Mouse (Mus musculus) hindbrain, embryonic 11.5 days (tissue): ENCODE results near the gene Tcn2. TPM values are rescaled to one million over a fixed set of nuclear protein-coding genes. Genes with fewer than 3 reads are reported as not detected.

Experiments used
- ATAC-seq: fragments of 200-750 bp; cut with Nextera tagmentation; 2 replicates; pipeline ENCODE4 v1.8.0; 2017; ENCODE audit warnings: mild to moderate bottlenecking, moderate TSS enrichment, moderate library complexity; ENCODE audit not compliant: low FRiP score
- DNase-seq: peaks from one replicate; pipeline ENCODE4 v3.0.0-alpha.2; 2015; ENCODE audit warnings: low spot score
- H3K27ac ChIP-seq: fragments of 300-500 bp; sonication (generic); 2 replicates; pipeline ENCODE4 v1.5.1; 2014; ENCODE audit warnings: mild to moderate bottlenecking, low read depth, low read length
- H3K27me3 ChIP-seq: fragments of 300-500 bp; sonication (generic); 2 replicates; pipeline ENCODE4 v1.6.1; 2014; ENCODE audit warnings: mild to moderate bottlenecking, low read length, moderate library complexity, mixed read lengths; ENCODE audit not compliant: control insufficient read depth, insufficient read depth
- H3K36me3 ChIP-seq: fragments of 300-500 bp; sonication (generic); 2 replicates; pipeline ENCODE4 v1.6.1; 2014; ENCODE audit warnings: mild to moderate bottlenecking, low read length, moderate library complexity, mixed read lengths; ENCODE audit not compliant: control insufficient read depth, insufficient read depth
- H3K4me1 ChIP-seq: fragments of 300-500 bp; sonication (generic); replicated peaks from 2 replicates; pipeline ENCODE4 v1.6.1; 2014; ENCODE audit warnings: low read length, mixed read lengths; ENCODE audit not compliant: control insufficient read depth, insufficient read depth
- H3K4me2 ChIP-seq: fragments of 300-500 bp; sonication (generic); replicated peaks from 2 replicates; pipeline ENCODE4 v1.6.1; 2014; ENCODE audit warnings: mild to moderate bottlenecking, low read depth, low read length
- H3K4me3 ChIP-seq: fragments of 300-500 bp; sonication (generic); 2 replicates; pipeline ENCODE4 v1.5.1; 2014; ENCODE audit warnings: low read depth, low read length
- H3K9ac ChIP-seq: fragments of 300-500 bp; sonication (generic); 2 replicates; pipeline ENCODE4 v1.6.1; 2014; ENCODE audit warnings: low read depth, low read length
- H3K9me3 ChIP-seq: fragments of 300-500 bp; sonication (generic); 2 replicates; pipeline ENCODE4 v1.6.1; 2016; ENCODE audit warnings: low read length; ENCODE audit not compliant: control insufficient read depth
- WGBS: fragments of 180-500 bp; shearing (Covaris S2); extraction: QIAGEN DNeasy Blood & Tissue Kit; methylation state at CpG from one replicate; pipeline ENCODE4 v1.1.7; 2014; 5-methylcytosine and 5-hydroxymethylcytosine counted together
- polyA plus RNA-seq: library from polyadenylated mRNA; unstranded; fragments of >200 nt; fragmentation: Nextera tagmentation; extraction: Ambion mirVana; gene quantifications from 2 replicates; pipeline ENCODE4 v1.2.1, GENCODE M21; 2014

The Tcn2 gene
- 32.8 and 38.8 TPM in 2 replicates for polyA plus RNA-seq

- ATAC-seq = peak; percentile 86
- 1% methylated on average over 15 of the region's 26 CpGs for WGBS
- H3K27ac ChIP-seq = no peak within 1 kb of the TSS
- peak within 1 kb of the TSS; percentile 47 for H3K9ac ChIP-seq
- H3K36me3 ChIP-seq = no peaks in the 10 kb centered on the region
- H3K4me3 ChIP-seq = peak within 1 kb of the TSS; percentile 39
- DNase-seq = peak; percentile 83
- peaks cover 2% of the 10 kb centered on the region; the same call in 1 of the 2 replicates for H3K4me1 ChIP-seq
- peak within 1 kb of the TSS; percentile 74 for H3K4me2 ChIP-seq
- H3K27me3 ChIP-seq = no peaks in the 10 kb centered on the region
- H3K9me3 ChIP-seq = no peaks in the 10 kb centered on the region
Measured at GRCm38 (mm10) chr11:3931511-3932211, at the start of gene Tcn2. Tcn2 (minus strand) TSS chr11:3932159.

GRCm38 (mm10) chr11:3981536-3981935, 49.6 kb upstream of the Tcn2 start:
- H3K27me3 ChIP-seq = 0 out of 2 replicates have a peak, but pooled peaks cover 2% of the 10 kb centered on the region
- H3K4me2 ChIP-seq = no peak overlapping the region
- ATAC-seq = no peak
- H3K9me3 ChIP-seq = no peaks in the 10 kb centered on the region
- 0 out of 2 replicates have a peak, but pooled peaks cover 5% of the 10 kb centered on the region for H3K36me3 ChIP-seq
- H3K27ac ChIP-seq = no peak overlapping the region
- no peak overlapping the region for H3K9ac ChIP-seq
- 0 out of 2 replicates have a peak, but pooled peaks cover 2% of the 10 kb centered on the region for H3K4me1 ChIP-seq
- no peak overlapping the region for H3K4me3 ChIP-seq
- 63% methylated on average over 6 of the region's 6 CpGs for WGBS
- DNase-seq = no peak

GRCm38 (mm10) chr11:3978421-3978820, 46.5 kb upstream of the Tcn2 start:
- ATAC-seq = no peak
- WGBS = 94% methylated on average over 5 of the region's 5 CpGs
- Histone ChIP-seq H3K36me3 (peaks cover 13% of the 10 kb centered on the region; the same call in 1 of the 2 replicates), H3K4me1 (no peaks in the 10 kb centered on the region), H3K27ac (no peak overlapping the region), H3K4me2 (no peak overlapping the region), H3K27me3 (no peaks in the 10 kb centered on the region), H3K9ac (no peak overlapping the region), H3K4me3 (no peak overlapping the region), H3K9me3 (no peaks in the 10 kb centered on the region)
- no peak for DNase-seq

- H3K4me3 ChIP-seq = no peak within 1 kb of the TSS
- H3K36me3 ChIP-seq = peaks cover 13% of the 10 kb centered on the region; the same call in 1 of the 2 replicates
- no peak within 1 kb of the TSS for H3K4me2 ChIP-seq
- WGBS = 96% methylated on average over 6 of the region's 6 CpGs
- DNase-seq (no peak), ATAC-seq (no peak)
- no peak within 1 kb of the TSS for H3K9ac ChIP-seq
- H3K27me3 ChIP-seq = no peaks in the 10 kb centered on the region
- H3K4me1 ChIP-seq = no peaks in the 10 kb centered on the region
- H3K9me3 ChIP-seq = no peaks in the 10 kb centered on the region
- no peak within 1 kb of the TSS for H3K27ac ChIP-seq
Measured at GRCm38 (mm10) chr11:3976678-3977077, 44.7 kb upstream of the Tcn2 start, which contains the start of gene 4930556J24Rik. 4930556J24Rik (minus strand) TSS chr11:3976778.

- Histone ChIP-seq H3K4me1 (no peaks in the 10 kb centered on the region), H3K36me3 (peaks cover 20% of the 10 kb centered on the region; the same call in 1 of the 2 replicates), H3K27ac (no peak overlapping the region), H3K9me3 (no peaks in the 10 kb centered on the region), H3K4me3 (no peak overlapping the region), H3K9ac (no peak overlapping the region), H3K4me2 (no peak overlapping the region), H3K27me3 (no peaks in the 10 kb centered on the region)
- DNase-seq (no peak), ATAC-seq (no peak)
- WGBS = 51% methylated on average over 3 of the region's 3 CpGs
Measured at GRCm38 (mm10) chr11:3974311-3974710, 42.4 kb upstream of the Tcn2 start.

DNA sequence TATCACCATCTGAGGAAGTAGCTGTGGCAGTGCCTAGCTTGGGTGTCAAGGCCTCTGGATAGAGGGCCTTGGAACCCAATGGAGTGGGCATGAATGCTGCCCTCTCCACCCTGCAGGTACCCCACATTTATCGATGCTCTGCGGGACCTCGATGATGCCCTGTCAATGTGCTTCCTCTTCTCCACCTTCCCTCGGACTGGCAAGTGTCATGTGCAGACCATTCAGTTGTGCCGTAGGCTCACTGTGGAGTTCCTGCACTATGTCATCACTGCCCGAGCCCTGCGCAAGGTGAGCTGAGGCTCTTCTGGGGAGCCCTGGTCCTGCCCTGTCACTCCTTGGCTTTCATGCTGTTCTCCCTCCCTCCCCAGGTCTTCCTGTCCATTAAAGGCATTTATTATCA, 41.1 kb upstream of the Tcn2 start:
- Histone ChIP-seq H3K4me3 (no peak overlapping the region), H3K4me1 (no peaks in the 10 kb centered on the region), H3K9ac (no peak overlapping the region), H3K36me3 (peaks cover 21% of the 10 kb centered on the region; the same call in 1 of the 2 replicates), H3K27ac (no peak overlapping the region), H3K27me3 (no peaks in the 10 kb centered on the region), H3K9me3 (no peaks in the 10 kb centered on the region), H3K4me2 (no peak overlapping the region)
- DNase-seq = no peak
- WGBS = 95% methylated on average over 7 of the region's 7 CpGs
- no peak for ATAC-seq

GRCm38 (mm10) chr11:3970361-3970760, 38.4 kb upstream of the Tcn2 start:
- no peak for DNase-seq
- Histone ChIP-seq H3K9me3 (no peaks in the 10 kb centered on the region), H3K4me3 (no peak overlapping the region), H3K27ac (no peak overlapping the region), H3K27me3 (no peaks in the 10 kb centered on the region), H3K36me3 (peaks cover 13% of the 10 kb centered on the region; the same call in 1 of the 2 replicates), H3K9ac (no peak overlapping the region), H3K4me2 (no peak overlapping the region), H3K4me1 (no peaks in the 10 kb centered on the region)
- 95% methylated on average over 7 of the region's 7 CpGs for WGBS
- ATAC-seq = no peak

DNA sequence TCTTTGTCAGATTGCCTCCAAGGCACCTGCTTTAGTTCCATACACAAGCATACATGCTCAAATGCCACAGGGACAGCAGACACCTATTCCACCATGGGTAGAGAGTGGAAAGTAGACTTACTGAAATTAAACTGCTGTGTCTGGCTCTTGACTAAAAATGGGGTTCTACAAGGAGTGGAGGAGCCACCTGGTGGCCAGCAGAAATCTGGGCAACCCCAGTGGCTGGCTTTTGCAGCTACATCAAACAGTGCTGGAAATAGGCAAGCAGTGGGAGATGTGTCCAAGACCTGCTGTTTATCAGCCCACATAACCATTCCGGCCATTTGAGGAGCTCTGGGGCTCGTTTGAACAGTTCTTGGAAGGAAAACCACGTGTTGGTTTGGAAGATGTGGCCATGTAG, 37.9 kb upstream of the Tcn2 start:
- no peak overlapping the region for H3K4me2 ChIP-seq
- no peaks in the 10 kb centered on the region for H3K9me3 ChIP-seq
- no peak overlapping the region for H3K27ac ChIP-seq
- no peaks in the 10 kb centered on the region for H3K27me3 ChIP-seq
- H3K4me3 ChIP-seq = no peak overlapping the region
- 87% methylated on average over 3 of the region's 3 CpGs for WGBS
- DNase-seq (no peak), ATAC-seq (no peak)
- H3K9ac ChIP-seq = no peak overlapping the region
- H3K4me1 ChIP-seq = no peaks in the 10 kb centered on the region; the same call in 1 of the 2 replicates
- peaks cover 13% of the 10 kb centered on the region; the same call in 1 of the 2 replicates for H3K36me3 ChIP-seq
